In the genomic region with DNA sequence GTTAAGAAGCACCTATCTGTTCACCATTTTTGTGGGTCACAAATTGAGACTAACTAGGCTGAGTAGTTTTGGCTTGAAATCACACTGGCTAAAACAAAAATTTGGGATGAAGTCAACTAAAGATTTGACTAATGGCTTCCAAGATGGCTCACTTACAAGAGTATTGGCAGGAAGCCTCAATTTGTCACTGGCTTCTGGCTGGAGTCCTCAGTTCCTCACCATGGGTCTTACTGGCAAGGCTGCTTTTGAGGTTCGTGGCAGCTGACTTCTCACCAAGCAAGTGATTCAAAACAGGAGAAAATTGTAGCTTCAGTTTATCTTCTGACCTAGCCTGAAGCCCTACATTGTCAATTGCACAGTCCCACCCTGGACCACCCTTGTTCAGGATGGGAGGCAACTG, we compare ENCODE assay signal across 11 mouse cellular contexts.
DNase-seq lines count a peak whose midpoint lies in the region; ATAC-seq and TF ChIP-seq lines count a peak whose summit lies in the region.
"Had no signal": no experiment of that assay in that cellular context is flagged by ENCODE, and none has a peak within 500 bp of the region (broad histone marks: within the 10 kb centered on the region; RNA-seq: fewer than 3 reads in every experiment).

No protein-coding gene starts in this region.

- no peak overlapping the region for H3K4me2 ChIP-seq in heart, embryonic 11.5 days
- H3K4me2 ChIP-seq: midbrain, embryonic 13.5 days; neural tube, embryonic 15.5 days had no signal

- H3K27me3 ChIP-seq in heart, embryonic 11.5 days (ENCODE audit: control insufficient read depth, insufficient read depth, low read length) = no peaks in the 10 kb centered on the region
- no peaks in the 10 kb centered on the region for H3K27me3 ChIP-seq in cerebellum, adult 2 months (ENCODE audit: control insufficient read depth, insufficient read depth, low read length)
- H3K27me3 ChIP-seq: midbrain, embryonic 13.5 days; neural tube, embryonic 15.5 days had no signal

- no peak for ATAC-seq in heart, embryonic 11.5 days (replicated peaks; ENCODE audit: insufficient number of reproducible peaks, low FRiP score, low TSS enrichment)
- ATAC-seq in megakaryocyte progenitor cell, adult 5-6 weeks (replicated peaks; ENCODE audit: poor library complexity) = no peak
- ATAC-seq: midbrain, embryonic 13.5 days had no signal

- no peak overlapping the region for H3K4me3 ChIP-seq in heart, embryonic 11.5 days (ENCODE audit: low read depth, low read length)
- no peak overlapping the region for H3K4me3 ChIP-seq in cerebellum, adult 2 months (replicated peaks; ENCODE audit: insufficient read depth, low read depth, low read length)
- H3K4me3 ChIP-seq: midbrain, embryonic 13.5 days; neural tube, embryonic 15.5 days had no signal

- no peaks in the 10 kb centered on the region for H3K4me1 ChIP-seq in heart, embryonic 11.5 days (ENCODE audit: control insufficient read depth, insufficient read depth, low read length)
- H3K4me1 ChIP-seq in cerebellum, adult 2 months (ENCODE audit: control insufficient read depth, insufficient read depth, low read length) = peaks cover 5% of the 10 kb centered on the region

- no peak for TF ChIP-seq POLR2A in cerebellum, adult 2 months (IDR thresholded peaks at IDR 0.05; ENCODE audit: borderline replicate concordance, insufficient read depth, low read length)

- peak; percentile 24 for DNase-seq in heart, adult 8-10 months (ENCODE audit: low spot score)
- peak; percentile 72 for DNase-seq in brain, adult 2 months (ENCODE audit: low read depth, low spot score)
- peak; percentile 30 to 71 for DNase-seq in cerebellum, adult 2 months
- peak; percentile 25 to 27 for DNase-seq in heart, postnatal 36 days
- no peak for DNase-seq in ovary, adult 18-20 months (ENCODE audit: low spot score)
- DNase-seq: kidney, postnatal 25 days had no signal

- H3K9ac ChIP-seq in heart, embryonic 11.5 days (ENCODE audit: low read depth, low read length) = no peak overlapping the region
- H3K9ac ChIP-seq: liver, embryonic 14.5 days; midbrain, embryonic 13.5 days; neural tube, embryonic 15.5 days had no signal

- H3K9me3 ChIP-seq in heart, embryonic 11.5 days (replicated peaks; ENCODE audit: control insufficient read depth, low read length) = no peaks in the 10 kb centered on the region
- H3K9me3 ChIP-seq: midbrain, embryonic 13.5 days; neural tube, embryonic 15.5 days had no signal

- 72% methylated on average over 1 of the region's 1 CpGs for WGBS in heart, embryonic 11.5 days (ENCODE audit: insufficient replicate concordance)
- WGBS in cerebellum, adult 2 months = 0% methylated on average over 1 of the region's 1 CpGs

- no peak overlapping the region for H3K27ac ChIP-seq in heart, embryonic 11.5 days (ENCODE audit: low read depth, low read length)
- H3K27ac ChIP-seq in cerebellum, adult 2 months (ENCODE audit: insufficient read depth, low read length) = no peak overlapping the region
- H3K27ac ChIP-seq: liver, embryonic 14.5 days; midbrain, embryonic 13.5 days; neural tube, embryonic 15.5 days had no signal

- intact Hi-C loops in heart, postnatal 36 days (cut with DNase I) = no loop called here

- no peak for TF ChIP-seq CTCF in cerebellum, adult 2 months (IDR thresholded peaks at IDR 0.05; ENCODE audit: borderline replicate concordance, insufficient read depth, low read depth, low read length)

- H3K36me3 ChIP-seq in heart, embryonic 11.5 days (ENCODE audit: control insufficient read depth, insufficient read depth, low read length) = no peaks in the 10 kb centered on the region
- H3K36me3 ChIP-seq: midbrain, embryonic 13.5 days; neural tube, embryonic 15.5 days had no signal
